Comparison of ENCODE assay signal across 35 mouse cellular contexts in genomic region chr14:76014331-76014730, GRCm38 (mm10). TPM values are rescaled to one million over a fixed set of nuclear protein-coding genes. Genes with fewer than 3 reads are reported as not detected.
"Had no signal": no experiment of that assay in that cellular context is flagged by ENCODE, and none has a peak within 500 bp of the region (broad histone marks: within the 10 kb centered on the region; RNA-seq: fewer than 3 reads in every experiment).

No protein-coding gene starts in this region.

- H3K36me3 ChIP-seq: heart, embryonic 15.5 days; hindbrain, embryonic 10.5 days; hindbrain, embryonic 12.5 days; hindbrain, embryonic 13.5 days; hindbrain, embryonic 15.5 days; intestine, embryonic 15.5 days; kidney, embryonic 15.5 days had no signal

- H3K9me3 ChIP-seq: heart, embryonic 15.5 days; hindbrain, embryonic 10.5 days; hindbrain, embryonic 12.5 days; hindbrain, embryonic 13.5 days; hindbrain, embryonic 15.5 days; intestine, embryonic 15.5 days; kidney, embryonic 15.5 days had no signal

- H3K9ac ChIP-seq: heart, embryonic 15.5 days; hindbrain, embryonic 12.5 days; hindbrain, embryonic 13.5 days; hindbrain, embryonic 14.5 days; hindbrain, embryonic 15.5 days; intestine, embryonic 15.5 days; kidney, embryonic 15.5 days had no signal

- H3K4me3 ChIP-seq: heart, embryonic 15.5 days; hindbrain, embryonic 10.5 days; hindbrain, embryonic 12.5 days; hindbrain, embryonic 13.5 days; hindbrain, embryonic 15.5 days; intestine, embryonic 15.5 days; kidney, embryonic 15.5 days; layer of hippocampus, adult 2 months; left cerebral cortex, adult 2 months had no signal

- H3K27me3 ChIP-seq: heart, embryonic 15.5 days; hindbrain, embryonic 13.5 days; hindbrain, embryonic 15.5 days; intestine, embryonic 15.5 days; kidney, embryonic 15.5 days had no signal

- H3K27ac ChIP-seq: heart, embryonic 15.5 days; hindbrain, embryonic 10.5 days; hindbrain, embryonic 12.5 days; hindbrain, embryonic 13.5 days; hindbrain, embryonic 14.5 days; hindbrain, embryonic 15.5 days; hindbrain, postnatal 0 days; intestine, embryonic 15.5 days; kidney, embryonic 15.5 days; kidney, postnatal 0 days; layer of hippocampus, adult 2 months; left cerebral cortex, adult 2 months had no signal

- DNase-seq: heart, postnatal 10 days; heart, postnatal 14 days; heart, postnatal 36 days; heart, postnatal 4 days; kidney, adult 11 months; kidney, adult 18-20 months; kidney, adult 2 months; kidney, adult 8-10 months; kidney, adult 9 months; kidney, postnatal 10 days; kidney, postnatal 14 days; kidney, postnatal 25 days; kidney, postnatal 36 days; kidney, postnatal 4 days; layer of hippocampus, adult 9-11 months; layer of hippocampus, postnatal 36 days had no signal

- ATAC-seq: hindbrain, embryonic 16.5 days; hindbrain, postnatal 0 days; inflammation-experienced regulatory T-cells, adult 6 months; intestine, embryonic 15.5 days; intestine, embryonic 16.5 days; intestine, postnatal 0 days had no signal

- H3K4me2 ChIP-seq: heart, embryonic 15.5 days; hindbrain, embryonic 12.5 days; hindbrain, embryonic 13.5 days; hindbrain, embryonic 14.5 days; hindbrain, embryonic 15.5 days; intestine, embryonic 15.5 days; kidney, embryonic 15.5 days had no signal

RNA-seq across cellular contexts. Expression of gene Kctd4, which starts 59.5 kb away (rescaled TPM):
- total RNA-seq: heart, postnatal 10 days; heart, postnatal 14 days; heart, postnatal 25 days; heart, postnatal 36 days; heart, postnatal 4 days; hematopoietic stem cell, adult 5-6 weeks had no signal
- polyA plus RNA-seq: kidney, adult 2 months; large intestine, adult 2 months had no signal
